Mouse (Mus musculus) adrenal gland, postnatal 4 days (tissue): ENCODE results near the gene Egln2. TPM values are rescaled to one million over a fixed set of nuclear protein-coding genes. Genes with fewer than 3 reads are reported as not detected.

Experiments
- DNase-seq, 2 experiments: peaks; one replicate each; pipeline ENCODE4 v3.0.0; 2021 to 2022; ENCODE audit warnings: low spot score in 2 of 2, mixed read lengths in 2 of 2
- long read RNA-seq, 2 experiments: library from polyadenylated mRNA; stranded (forward); transcript quantifications; one replicate each; pipeline ENCODE4 v2.0.0; 2021
- total RNA-seq, 2 experiments: library from RNA; stranded (reverse); gene quantifications; 2 replicates each; pipeline ENCODE4 v1.2.3; 2021

Egln2 gene
- total RNA-seq: 100 to 1,000 TPM; 106 to 111 TPM
- long read RNA-seq, experiment 1, transcript Egln2-201 (6 exons, 2,107 nt): major isoform, 181 of 232 reads
- long read RNA-seq, experiment 1, transcript Egln2-202 (6 exons, 1,756 nt): minor isoform, 11 of 232 reads
- long read RNA-seq, experiment 1, partial matches to known transcripts: 17 of 232 reads
- long read RNA-seq, experiment 1, other reads (novel, unspliced or antisense): 23 of 232 reads
- long read RNA-seq, experiment 2, transcript Egln2-202 (6 exons, 1,756 nt): minor isoform, 15 of 414 reads
- long read RNA-seq, experiment 2, transcript Egln2-201 (6 exons, 2,107 nt): major isoform, 286 of 414 reads
- long read RNA-seq, experiment 2, partial matches to known transcripts: 44 of 414 reads
- long read RNA-seq, experiment 2, other reads (novel, unspliced or antisense): 69 of 414 reads

- DNase-seq: peak; percentile 92 to 94
Observed at GRCm38 (mm10) chr7:27166614-27167474, at the start of gene Egln2. Gene Egln2, minus strand, starts transcription at chr7:27166802.

GRCm38 (mm10) chr7:27212626-27213025 lies 46.0 kb upstream of the Egln2 start:
- DNase-seq: no peak

GRCm38 (mm10) chr7:27203730-27204449 lies 37.3 kb upstream of the Egln2 start:
- DNase-seq: no peak

GRCm38 (mm10) chr7:27198779-27199178 lies 32.2 kb upstream of the Egln2 start:
- DNase-seq: no peak

- no peak for DNase-seq
Observed at GRCm38 (mm10) chr7:27198355-27198754, 31.8 kb upstream of the Egln2 start.

GRCm38 (mm10) chr7:27197634-27198033 lies 31.0 kb upstream of the Egln2 start:
- no peak for DNase-seq

- DNase-seq: no peak
Observed at GRCm38 (mm10) chr7:27197136-27197535, 30.5 kb upstream of the Egln2 start.

- peak; percentile 71 to 88 for DNase-seq
Observed at GRCm38 (mm10) chr7:27195681-27196611, 29.3 kb upstream of the Egln2 start, which contains the start of the genes BC024978 and Snrpa. Gene BC024978, plus strand, starts transcription at chr7:27195781. Gene Snrpa, minus strand, starts transcription at chr7:27196271.

GRCm38 (mm10) chr7:27193731-27194130 lies 27.1 kb upstream of the Egln2 start:
- no peak for DNase-seq

- DNase-seq: no peak
Observed at GRCm38 (mm10) chr7:27192434-27192833, 25.8 kb upstream of the Egln2 start.

- no peak for DNase-seq
Observed at GRCm38 (mm10) chr7:27189271-27189931, 22.8 kb upstream of the Egln2 start.

- no peak for DNase-seq
Observed at GRCm38 (mm10) chr7:27185986-27186385, 19.4 kb upstream of the Egln2 start.

- no peak for DNase-seq
Observed at GRCm38 (mm10) chr7:27184964-27185363, 18.4 kb upstream of the Egln2 start.

- no peak for DNase-seq
Observed at GRCm38 (mm10) chr7:27182498-27182897, 15.9 kb upstream of the Egln2 start.

GRCm38 (mm10) chr7:27180837-27181695 lies 14.5 kb upstream of the Egln2 start, which contains the start of the genes Gm21983 and Mia:
Gene Gm21983, minus strand, starts transcription at chr7:27181086.
Gene Mia, minus strand, starts transcription at chr7:27181157.
- DNase-seq: no peak

GRCm38 (mm10) chr7:27180036-27180435 lies 13.4 kb upstream of the Egln2 start:
- no peak for DNase-seq

GRCm38 (mm10) chr7:27179217-27179918 lies 12.8 kb upstream of the Egln2 start:
- DNase-seq: no peak
